Mouse (Mus musculus) telencephalon, adult 2 months (tissue): Measurements from ENCODE around the gene Hist1h4f.
"Not testable (repeated sequence)": the region's sequence is repeated elsewhere in the genome, so short reads cannot be mapped to it uniquely, and the experiment has no call there.

Source experiments
- DNase-seq: peaks from one replicate; pipeline ENCODE4 v3.0.0-alpha.2; 2011; ENCODE audit warnings: low read depth, low spot score

Gene Hist1h4f

GRCm38 (mm10) chr13:23576351-23576881 lies 25.0 kb upstream of the Hist1h4f start:
- DNase-seq, result no peak

DNA sequence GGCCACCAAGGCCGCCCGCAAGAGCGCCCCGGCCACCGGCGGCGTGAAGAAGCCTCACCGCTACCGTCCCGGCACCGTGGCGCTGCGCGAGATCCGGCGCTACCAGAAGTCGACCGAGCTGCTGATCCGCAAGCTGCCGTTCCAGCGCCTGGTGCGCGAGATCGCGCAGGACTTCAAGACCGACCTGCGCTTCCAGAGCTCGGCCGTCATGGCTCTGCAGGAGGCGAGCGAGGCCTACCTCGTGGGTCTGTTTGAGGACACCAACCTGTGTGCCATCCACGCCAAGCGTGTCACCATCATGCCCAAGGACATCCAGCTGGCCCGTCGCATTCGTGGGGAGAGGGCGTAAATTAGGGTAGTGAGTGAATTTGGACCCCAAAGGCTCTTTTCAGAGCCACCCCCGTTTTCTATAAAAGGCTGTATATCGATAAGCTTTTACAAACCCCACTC lies 24.4 kb upstream of the Hist1h4f start:
- not testable (repeated sequence) for DNase-seq

- peak; percentile 87 for DNase-seq
These were observed 23.9 kb upstream of the Hist1h4f start, which contains the start of gene Hist1h3d for GRCm38 (mm10) chr13:23575271-23575851. Gene Hist1h3d, plus strand, starts transcription at chr13:23575763.

GRCm38 (mm10) chr13:23574546-23575170 lies 23.2 kb upstream of the Hist1h4f start:
- not testable (repeated sequence) for DNase-seq

DNA sequence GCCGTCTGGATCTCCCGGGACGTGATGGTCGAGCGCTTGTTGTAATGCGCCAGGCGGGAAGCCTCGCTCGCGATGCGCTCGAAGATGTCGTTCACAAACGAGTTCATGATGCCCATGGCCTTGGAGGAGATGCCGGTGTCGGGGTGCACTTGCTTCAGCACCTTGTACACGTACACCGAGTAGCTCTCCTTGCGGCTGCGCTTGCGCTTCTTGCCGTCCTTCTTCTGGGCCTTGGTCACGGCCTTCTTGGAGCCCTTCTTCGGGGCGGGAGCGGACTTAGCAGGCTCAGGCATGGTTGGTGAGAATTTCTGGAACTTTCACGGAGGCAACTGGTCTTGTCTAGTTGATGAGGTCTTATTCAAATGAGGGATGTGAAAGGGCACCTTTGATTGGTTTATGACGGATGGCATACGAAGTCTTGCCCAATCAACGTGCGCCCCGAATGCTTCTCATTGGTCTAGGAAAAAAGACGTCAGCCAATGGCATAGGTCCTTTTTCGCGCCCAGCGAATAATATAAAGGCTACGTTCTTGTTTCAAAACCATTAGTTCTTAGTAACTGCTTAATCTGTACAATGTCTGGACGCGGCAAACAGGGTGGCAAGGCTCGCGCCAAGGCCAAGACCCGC lies 22.6 kb upstream of the Hist1h4f start, which contains the start of the genes Hist1h2bf and Hist1h2ad:
Gene Hist1h2bf (minus strand): TSS at position 299 of the 627 bp plus-strand sequence.
Gene Hist1h2ad (plus strand): TSS at position 484 of the 627 bp plus-strand sequence.
- peak; percentile 99 for DNase-seq

DNA sequence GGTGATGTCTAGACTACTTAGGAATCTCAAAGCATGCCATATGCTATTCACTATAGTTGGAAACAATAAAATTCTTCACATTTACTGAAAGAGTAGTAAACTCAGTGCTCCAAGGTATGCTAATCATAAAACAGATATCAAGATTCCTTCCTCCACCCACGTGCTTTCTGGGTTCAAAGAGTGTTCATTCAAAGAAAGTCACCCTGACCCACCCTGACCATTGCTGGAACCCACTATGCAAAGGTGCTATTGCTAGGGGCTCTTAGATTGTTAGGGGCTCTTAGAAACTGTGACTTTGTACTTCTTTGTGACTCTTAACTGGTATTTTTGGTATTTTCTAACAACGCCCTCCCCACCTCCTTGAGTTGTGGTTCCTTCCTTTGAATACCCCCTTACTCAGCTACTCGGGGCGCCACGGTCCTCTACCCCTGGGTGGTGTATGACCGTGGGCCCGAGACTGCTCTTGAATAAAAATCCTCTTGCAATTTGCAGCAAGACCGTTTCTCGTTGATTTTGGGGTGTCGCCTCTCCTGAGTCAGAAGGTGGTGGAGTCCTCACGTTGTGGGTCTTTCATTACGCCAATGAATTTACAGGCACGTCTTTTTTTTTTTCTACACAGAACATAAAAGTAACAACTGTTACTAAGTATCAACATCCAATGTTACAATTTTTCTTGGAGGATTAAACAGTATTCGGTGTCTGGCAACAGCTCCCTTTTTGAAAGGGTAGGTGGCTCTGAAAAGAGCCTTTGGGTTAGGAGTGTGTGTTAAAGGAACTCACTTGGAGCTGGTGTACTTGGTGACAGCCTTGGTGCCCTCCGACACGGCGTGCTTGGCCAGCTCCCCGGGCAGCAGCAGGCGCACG lies 21.8 kb upstream of the Hist1h4f start:
- not testable (repeated sequence) for DNase-seq

DNA sequence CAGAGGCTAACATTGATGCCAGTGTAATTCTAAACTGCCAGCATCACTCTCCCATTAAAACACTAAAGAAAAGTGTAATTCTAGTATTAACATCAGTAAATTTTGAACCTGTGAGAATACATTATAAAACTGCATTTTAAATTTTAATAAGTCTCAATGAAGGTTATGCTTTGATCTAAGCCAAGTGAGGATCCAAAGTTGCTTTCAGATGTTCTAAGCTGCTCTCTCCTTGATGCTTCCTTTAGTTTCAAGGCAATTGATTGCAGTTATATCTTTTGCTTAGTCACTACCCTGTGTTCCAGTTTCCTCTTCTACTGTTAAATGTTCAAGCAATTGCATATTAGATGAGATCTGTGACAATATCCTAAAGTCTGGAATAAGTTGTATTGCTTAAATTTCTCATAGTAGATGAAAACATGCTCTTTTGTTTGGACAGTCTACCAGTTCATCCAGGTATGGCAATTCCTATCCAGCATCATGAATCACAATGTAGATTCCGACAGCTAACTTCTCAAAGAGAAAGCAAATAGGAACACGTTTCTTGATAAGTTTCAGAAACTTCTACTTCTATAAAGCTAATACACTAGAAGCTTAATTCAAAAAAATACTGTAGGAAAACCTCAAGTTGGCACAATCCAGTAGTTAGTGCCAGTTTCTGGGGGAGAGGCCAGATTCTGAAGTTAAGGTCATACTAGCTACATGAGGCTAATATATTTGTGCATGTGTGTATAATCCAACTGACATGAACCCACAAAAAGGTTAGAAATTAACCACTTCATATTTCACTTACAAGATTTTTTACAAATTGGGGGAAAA lies 21.0 kb upstream of the Hist1h4f start:
- no peak for DNase-seq

DNA sequence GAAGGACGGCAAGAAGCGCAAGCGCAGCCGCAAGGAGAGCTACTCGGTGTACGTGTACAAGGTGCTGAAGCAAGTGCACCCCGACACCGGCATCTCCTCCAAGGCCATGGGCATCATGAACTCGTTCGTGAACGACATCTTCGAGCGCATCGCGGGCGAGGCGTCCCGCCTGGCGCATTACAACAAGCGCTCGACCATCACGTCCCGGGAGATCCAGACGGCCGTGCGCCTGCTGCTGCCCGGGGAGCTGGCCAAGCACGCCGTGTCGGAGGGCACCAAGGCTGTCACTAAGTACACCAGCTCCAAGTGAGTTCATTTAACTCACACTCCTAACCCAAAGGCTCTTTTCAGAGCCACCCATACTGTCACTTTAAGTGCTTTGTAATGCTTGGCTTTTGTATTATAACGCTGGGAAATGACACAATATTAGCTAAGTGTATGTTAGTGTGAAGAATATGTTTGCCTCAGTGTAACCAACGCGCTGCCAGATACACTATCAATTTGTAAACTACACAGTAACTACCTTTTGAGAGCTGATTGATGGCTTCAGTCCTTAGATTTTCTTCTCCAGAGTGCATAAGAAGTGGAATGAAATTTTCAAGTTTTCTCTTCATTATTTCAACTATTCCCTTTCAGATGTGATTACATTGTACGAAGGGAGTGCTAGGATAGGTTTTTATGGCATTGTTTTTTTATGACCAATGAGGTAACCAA lies 20.2 kb upstream of the Hist1h4f start:
- DNase-seq, result not testable (repeated sequence)

GRCm38 (mm10) chr13:23571022-23571503 lies 19.6 kb upstream of the Hist1h4f start, which contains the start of the genes Hist1h2ae and Hist1h2bg:
Gene Hist1h2ae, minus strand, starts transcription at chr13:23571220.
Gene Hist1h2bg, plus strand, starts transcription at chr13:23571396.
- DNase-seq, result peak; percentile 99

- not testable (repeated sequence) for DNase-seq
These were observed 19.0 kb upstream of the Hist1h4f start for GRCm38 (mm10) chr13:23570261-23571021.

GRCm38 (mm10) chr13:23564482-23564881 lies 13.0 kb upstream of the Hist1h4f start:
- DNase-seq, result no peak

DNA sequence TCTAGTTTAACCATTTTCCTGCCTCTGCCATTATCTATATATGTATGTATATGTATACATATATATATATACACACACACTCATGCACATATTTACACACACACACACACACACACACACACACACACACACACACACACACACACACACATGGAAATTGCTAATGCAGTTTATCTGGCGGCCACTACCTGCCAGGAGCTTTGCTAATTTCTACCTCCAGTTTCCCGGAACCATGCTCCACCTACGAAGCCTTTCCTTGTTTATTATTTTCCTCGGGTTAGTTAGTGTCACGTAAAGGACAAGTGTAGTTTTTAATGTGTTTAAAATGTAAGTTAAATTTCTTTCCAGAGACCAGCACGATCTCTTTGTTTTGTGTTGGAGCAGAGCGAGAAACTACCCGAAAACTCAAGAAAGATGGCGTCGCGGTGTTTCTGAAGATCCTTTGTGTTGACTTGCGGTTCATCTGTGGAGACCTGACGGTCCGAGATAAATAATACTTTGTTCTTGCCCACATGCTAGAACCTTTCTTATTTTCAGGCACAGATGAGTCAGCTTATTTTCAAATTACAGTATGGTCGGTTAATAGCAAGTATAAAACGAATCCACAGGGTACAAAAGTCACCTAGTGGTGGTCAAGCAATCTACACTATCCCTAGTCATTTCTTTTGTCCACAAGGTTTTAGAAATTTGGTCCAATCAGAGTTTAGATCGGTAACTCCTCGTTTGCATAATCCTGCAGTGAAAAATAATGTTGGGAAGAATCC lies 11.4 kb upstream of the Hist1h4f start:
- peak; percentile 85 for DNase-seq

- peak; percentile 100 for DNase-seq
These were observed 10.6 kb upstream of the Hist1h4f start, which contains the start of gene Hist1h3e for GRCm38 (mm10) chr13:23561883-23562659. Gene Hist1h3e, minus strand, starts transcription at chr13:23562369.

DNA sequence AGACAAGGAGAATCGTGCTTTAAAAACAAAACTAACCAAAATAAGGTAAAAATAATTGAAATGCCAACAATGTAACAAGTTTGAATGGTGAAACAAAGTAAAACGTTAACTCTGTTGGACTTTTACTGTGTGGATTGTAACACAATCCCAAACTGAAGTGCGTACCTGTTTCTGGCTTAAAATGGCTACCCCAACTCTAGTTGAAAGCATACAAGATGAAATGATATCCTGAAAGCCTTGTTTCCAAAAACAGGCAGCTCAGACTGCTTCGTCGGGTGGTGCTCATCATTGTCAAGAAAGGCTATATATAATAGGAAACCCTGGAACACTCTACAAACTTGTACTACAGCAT lies 10.1 kb upstream of the Hist1h4f start:
- DNase-seq, result not testable (repeated sequence)

- DNase-seq, result not testable (repeated sequence)
These were observed 9.3 kb upstream of the Hist1h4f start for GRCm38 (mm10) chr13:23560699-23561098.

DNA sequence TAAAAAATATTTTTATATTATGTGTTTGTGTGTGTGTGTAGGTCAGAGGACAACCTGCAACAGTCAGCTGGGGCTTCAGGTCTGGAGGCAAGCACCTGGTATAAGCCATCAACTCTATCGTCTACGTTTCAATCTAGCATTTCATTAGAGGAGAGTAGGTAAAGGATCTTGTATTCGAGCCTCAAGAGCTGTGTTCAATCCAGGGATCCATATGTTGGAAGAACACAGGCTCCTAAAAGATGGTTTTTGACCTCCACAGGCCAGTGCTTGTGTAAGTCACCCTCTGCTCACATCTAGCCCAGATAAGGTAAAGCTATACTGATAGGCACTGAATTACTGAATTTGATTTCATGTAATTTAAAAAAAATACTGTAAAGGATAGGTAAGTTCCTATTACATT lies 5.5 kb upstream of the Hist1h4f start:
- no peak for DNase-seq

- DNase-seq, result peak; percentile 96
These were observed 4.5 kb upstream of the Hist1h4f start for GRCm38 (mm10) chr13:23555839-23556416.
